8 mouse cellular contexts compared by ENCODE assay signal in the genomic region with DNA sequence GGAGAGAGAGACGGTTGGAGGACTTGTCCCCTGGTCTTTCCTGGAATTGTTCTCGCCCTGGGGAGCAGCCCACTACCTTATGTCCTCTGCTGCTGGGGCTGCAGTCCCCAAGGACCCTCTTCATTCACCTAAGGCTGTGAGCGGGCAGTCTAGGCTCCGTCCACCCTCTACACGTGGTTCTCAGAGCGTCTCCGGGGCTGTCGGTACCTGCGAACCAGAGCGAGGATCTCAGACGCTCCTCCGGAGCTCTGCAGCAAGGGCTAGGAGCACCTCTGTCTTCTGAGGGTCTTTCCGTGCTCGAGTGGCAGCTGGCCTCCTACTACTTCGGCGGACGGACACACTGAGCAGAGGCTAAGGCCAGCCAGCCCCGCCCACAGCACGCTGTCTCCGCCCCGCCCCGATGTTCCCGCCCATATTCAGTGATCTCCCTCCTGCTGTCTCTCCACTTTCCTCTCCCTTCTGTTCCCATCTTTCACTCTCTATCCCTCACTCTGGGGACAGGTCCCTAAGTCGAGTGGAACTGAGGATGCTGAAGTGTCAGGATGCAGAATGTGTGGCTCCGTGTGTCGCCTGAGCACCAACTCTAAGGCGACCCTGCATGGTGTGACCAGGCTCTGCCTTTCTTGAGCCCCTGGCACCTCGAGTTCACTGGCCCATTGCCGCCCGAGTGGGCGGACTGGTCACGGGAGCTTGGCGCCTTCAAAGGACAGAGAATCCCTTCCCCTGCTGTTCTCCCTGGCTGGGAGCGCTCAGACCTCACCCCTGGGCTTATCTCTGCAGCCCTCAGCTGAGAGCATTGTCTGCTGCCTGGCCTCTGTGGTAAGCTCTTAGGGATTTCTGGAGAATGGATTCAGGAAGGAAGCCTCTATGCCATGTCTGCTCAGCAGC. TPM values are rescaled to one million over a fixed set of nuclear protein-coding genes. Genes with fewer than 3 reads are reported as not detected.
DNase-seq lines count a peak whose midpoint lies in the region; ATAC-seq and TF ChIP-seq lines count a peak whose summit lies in the region.

A gene (minus strand): TSS at position 350 of the 888 bp plus-strand sequence.

- H3K36me3 ChIP-seq in hindbrain, postnatal 0 days (ENCODE audit: insufficient read depth, low read length): no peaks in the 10 kb centered on the region
- peaks cover 6% of the 10 kb centered on the region; the same call in 1 of the 2 replicates for H3K36me3 ChIP-seq in liver, embryonic 12.5 days
- H3K36me3 ChIP-seq in midbrain, postnatal 0 days (ENCODE audit: insufficient read depth, low read length): no peaks in the 10 kb centered on the region

- H3K27ac ChIP-seq in hindbrain, postnatal 0 days: no peak within 1 kb of the TSS
- peak within 1 kb of the TSS; percentile 76 for H3K27ac ChIP-seq in liver, embryonic 12.5 days
- H3K27ac ChIP-seq in midbrain, postnatal 0 days (ENCODE audit: low read depth, low read length): 0 out of 2 replicates have a peak within 1 kb of the TSS, but pooled peaks have one; percentile 32

- DNase-seq in ovary, postnatal 36 days (ENCODE audit: low spot score): peak; percentile 62
- DNase-seq in ovary, adult 18-20 months (ENCODE audit: low spot score): no peak
- DNase-seq in brain, embryonic 14.5 days (ENCODE audit: low read depth): peak; percentile 80
- DNase-seq in hindbrain, postnatal 0 days (ENCODE audit: low spot score): peak; percentile 45
- DNase-seq in midbrain, postnatal 0 days (ENCODE audit: low spot score): peak; percentile 28
- DNase-seq in urinary bladder, postnatal 25 days (ENCODE audit: low spot score): peak; percentile 44

- H3K27me3 ChIP-seq in hindbrain, postnatal 0 days (ENCODE audit: insufficient read depth, low read length): no peaks in the 10 kb centered on the region
- peaks cover 51% of the 10 kb centered on the region for H3K27me3 ChIP-seq in liver, embryonic 12.5 days (replicated peaks)
- 0 out of 2 replicates have a peak, but pooled peaks cover 5% of the 10 kb centered on the region for H3K27me3 ChIP-seq in midbrain, postnatal 0 days (ENCODE audit: insufficient read depth, low read length)

- H3K9ac ChIP-seq in hindbrain, postnatal 0 days (replicated peaks; ENCODE audit: low read length): peak within 1 kb of the TSS; percentile 40; the same call in 1 of the 2 replicates
- H3K9ac ChIP-seq in liver, embryonic 12.5 days: peak within 1 kb of the TSS; percentile 81
- H3K9ac ChIP-seq in midbrain, postnatal 0 days (replicated peaks; ENCODE audit: low read length, poor library complexity, severe bottlenecking): peak within 1 kb of the TSS; percentile 46

- TF ChIP-seq POLR2A in brain, embryonic 14.5 days (IDR thresholded peaks at IDR 0.05; ENCODE audit: borderline replicate concordance, extremely low read depth, insufficient read depth, insufficient read length, poor library complexity, severe bottlenecking): peak; percentile 28; the same call in 1 of the 2 replicates

- peak; percentile 69 for ATAC-seq in frontal cortex, adult (ENCODE audit: low TSS enrichment)
- ATAC-seq in hindbrain, postnatal 0 days: peak; percentile 84
- peak; percentile 91 for ATAC-seq in liver, embryonic 12.5 days
- peak; percentile 47; the same call in 1 of the 2 replicates for ATAC-seq in midbrain, postnatal 0 days (ENCODE audit: low FRiP score)

- TF ChIP-seq CTCF in brain, embryonic 14.5 days (IDR thresholded peaks at IDR 0.05; ENCODE audit: borderline replicate concordance, extremely low read depth, insufficient read depth, insufficient read length): no peak
- no peak for TF ChIP-seq CTCF in hindbrain, postnatal 0 days (IDR thresholded peaks at IDR 0.05; ENCODE audit: low read depth)
- no peak for TF ChIP-seq CTCF in midbrain, postnatal 0 days (IDR thresholded peaks at IDR 0.05)

- peak within 1 kb of the TSS; percentile 73 for H3K4me2 ChIP-seq in hindbrain, postnatal 0 days (ENCODE audit: low read depth, low read length)
- H3K4me2 ChIP-seq in liver, embryonic 12.5 days: peak within 1 kb of the TSS; percentile 96
- H3K4me2 ChIP-seq in midbrain, postnatal 0 days (ENCODE audit: low read depth, low read length, poor library complexity, severe bottlenecking): peak within 1 kb of the TSS; percentile 93

- H3K4me1 ChIP-seq in hindbrain, postnatal 0 days (ENCODE audit: insufficient read depth, low read length): peaks cover 4% of the 10 kb centered on the region; the same call in 1 of the 2 replicates
- H3K4me1 ChIP-seq in liver, embryonic 12.5 days: peaks cover 38% of the 10 kb centered on the region
- H3K4me1 ChIP-seq in midbrain, postnatal 0 days (ENCODE audit: insufficient read depth, low read length): no peaks in the 10 kb centered on the region

- 1% methylated on average over 34 of the region's 34 CpGs for WGBS in hindbrain, postnatal 0 days
- 1% methylated on average over 34 of the region's 34 CpGs for WGBS in liver, embryonic 12.5 days (ENCODE audit: insufficient replicate concordance)
- WGBS in midbrain, postnatal 0 days: under 1% methylated on average over 34 of the region's 34 CpGs

- H3K4me3 ChIP-seq in hindbrain, postnatal 0 days (ENCODE audit: low read length): peak within 1 kb of the TSS; percentile 49
- H3K4me3 ChIP-seq in liver, embryonic 12.5 days: peak within 1 kb of the TSS; percentile 74
- peak within 1 kb of the TSS; percentile 44 for H3K4me3 ChIP-seq in midbrain, postnatal 0 days (ENCODE audit: low read depth, low read length)

- H3K9me3 ChIP-seq in hindbrain, postnatal 0 days (ENCODE audit: low read length): no peaks in the 10 kb centered on the region
- no peaks in the 10 kb centered on the region for H3K9me3 ChIP-seq in liver, embryonic 12.5 days (replicated peaks)
- no peaks in the 10 kb centered on the region for H3K9me3 ChIP-seq in midbrain, postnatal 0 days (ENCODE audit: low read length)

RNA-seq across cellular contexts. Expression of the gene that starts here (rescaled TPM):
- polyA plus RNA-seq in brain, embryonic 14.5 days (2012; rRNA removed): 2.4 TPM in 2 replicates
- 3.6 and 4.5 TPM in 2 replicates for total RNA-seq in hindbrain, postnatal 0 days (2014; rRNA removed)
- 0.89 and 1.0 TPM in 2 replicates for polyA plus RNA-seq in hindbrain, postnatal 0 days (2015; fragmentation: Nextera tagmentation; extraction: Ambion mirVana)
- polyA plus RNA-seq in liver, embryonic 12.5 days (2016; fragmentation: Nextera tagmentation; extraction: Ambion mirVana): 4.3 and 4.8 TPM in 2 replicates
- 2.7 and 3.4 TPM in 2 replicates for total RNA-seq in midbrain, postnatal 0 days (2014; rRNA removed)
- 1.3 and 1.5 TPM in 2 replicates for polyA plus RNA-seq in midbrain, postnatal 0 days (2015; fragmentation: Nextera tagmentation; extraction: Ambion mirVana)
